Mouse (Mus musculus) cerebellum, adult 11-12 months (tissue): ENCODE results near the gene Tmem120b.

Experiments used
- DNase-seq: peaks from one replicate; pipeline ENCODE4 v3.0.0; 2022

Tmem120b gene

DNA sequence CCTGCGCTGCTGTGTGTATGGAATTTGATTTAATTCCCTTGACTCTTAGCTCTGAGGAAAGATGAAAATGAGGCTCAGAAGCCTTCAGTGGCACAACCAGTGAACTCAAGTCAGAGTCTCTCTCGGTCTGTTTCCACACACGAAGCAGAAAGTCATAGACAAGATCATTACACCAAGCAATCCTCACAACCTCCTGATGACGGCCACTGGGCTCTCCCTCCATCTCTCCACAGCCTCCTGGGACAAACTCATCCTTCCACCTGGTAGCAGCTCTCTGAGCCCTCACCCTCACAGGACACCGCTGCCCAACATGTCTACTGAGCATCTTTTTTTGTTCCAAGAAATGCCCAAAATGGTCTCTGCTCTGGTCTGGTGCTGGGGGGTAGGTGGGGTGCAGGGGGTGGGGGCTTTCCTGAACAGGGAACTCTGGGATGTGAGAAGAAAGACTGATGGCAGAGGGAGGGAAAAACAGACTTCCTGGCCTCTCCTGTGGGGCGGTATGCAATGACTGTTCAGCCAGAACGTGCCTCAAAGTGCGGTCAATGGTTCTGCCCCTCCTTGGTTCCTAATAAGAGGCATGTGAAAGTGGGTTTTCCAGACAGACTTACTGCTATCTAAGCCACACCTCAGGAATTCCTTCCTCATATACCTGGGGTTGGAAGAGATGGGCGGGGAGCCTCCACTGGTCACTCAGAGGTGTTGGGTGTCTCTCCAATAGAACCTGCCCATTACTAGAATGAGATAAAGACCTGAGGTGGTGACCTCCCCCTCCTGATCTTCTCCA lies 62.0 kb downstream of the Tmem120b start:
- DNase-seq: no peak

DNA sequence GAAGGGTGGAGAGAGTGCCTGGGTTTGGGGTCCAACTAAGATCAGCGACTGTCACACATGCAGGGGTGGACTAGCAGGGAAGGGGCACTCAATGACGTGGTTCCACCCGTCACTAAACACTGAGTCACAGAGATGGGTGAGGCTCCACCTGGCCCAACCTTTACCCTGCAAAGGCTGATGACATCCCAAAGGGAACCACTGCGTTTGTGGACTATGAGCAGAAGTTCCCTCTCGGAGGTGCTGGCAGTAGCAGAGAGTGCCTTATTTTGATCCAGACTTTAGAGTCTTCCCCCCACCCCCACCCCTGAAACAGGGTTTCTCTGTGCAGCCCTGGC lies 62.6 kb downstream of the Tmem120b start:
- no peak for DNase-seq

DNA sequence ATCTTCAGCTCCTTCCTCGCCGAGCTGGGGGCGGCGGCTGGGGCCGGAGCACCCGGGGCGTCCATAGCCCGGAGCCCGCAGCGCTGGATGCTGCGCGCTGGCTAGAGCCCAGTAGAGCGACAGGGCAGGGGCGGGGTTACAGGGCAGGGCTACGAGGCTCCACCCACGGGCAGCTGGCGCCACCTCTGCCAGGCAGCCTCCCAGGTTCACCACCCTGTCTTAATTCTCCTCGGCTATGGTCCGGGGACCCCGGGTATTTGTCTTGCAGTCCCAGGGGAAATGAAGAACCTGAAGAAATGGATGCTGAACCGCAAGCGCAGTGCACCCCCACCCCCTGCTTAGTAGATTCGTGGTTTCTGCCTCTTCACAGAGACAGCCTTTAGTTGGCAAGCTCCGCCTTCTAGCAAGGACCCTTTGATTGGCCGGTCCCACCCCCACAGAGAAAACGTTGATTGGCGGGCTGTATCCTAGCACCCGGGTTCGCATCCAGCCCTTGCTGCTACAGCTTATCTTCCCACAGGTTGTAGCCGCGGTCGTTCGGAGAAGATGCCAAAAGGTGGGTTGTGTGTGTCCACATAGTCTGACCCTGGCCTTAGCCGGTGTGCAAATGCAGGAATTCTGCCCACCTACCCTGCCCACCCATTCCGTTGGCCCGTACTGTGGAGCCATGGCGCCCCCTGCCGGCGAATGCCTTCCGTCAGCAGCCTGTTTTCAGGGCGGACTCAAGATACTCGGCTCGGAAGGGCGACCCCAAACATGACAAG lies 64.3 kb downstream of the Tmem120b start, which contains the start of gene Rhof:
TSS of gene Rhof (minus strand) at position 385 of the 764 bp plus-strand sequence.
- DNase-seq: peak; percentile 90

DNA sequence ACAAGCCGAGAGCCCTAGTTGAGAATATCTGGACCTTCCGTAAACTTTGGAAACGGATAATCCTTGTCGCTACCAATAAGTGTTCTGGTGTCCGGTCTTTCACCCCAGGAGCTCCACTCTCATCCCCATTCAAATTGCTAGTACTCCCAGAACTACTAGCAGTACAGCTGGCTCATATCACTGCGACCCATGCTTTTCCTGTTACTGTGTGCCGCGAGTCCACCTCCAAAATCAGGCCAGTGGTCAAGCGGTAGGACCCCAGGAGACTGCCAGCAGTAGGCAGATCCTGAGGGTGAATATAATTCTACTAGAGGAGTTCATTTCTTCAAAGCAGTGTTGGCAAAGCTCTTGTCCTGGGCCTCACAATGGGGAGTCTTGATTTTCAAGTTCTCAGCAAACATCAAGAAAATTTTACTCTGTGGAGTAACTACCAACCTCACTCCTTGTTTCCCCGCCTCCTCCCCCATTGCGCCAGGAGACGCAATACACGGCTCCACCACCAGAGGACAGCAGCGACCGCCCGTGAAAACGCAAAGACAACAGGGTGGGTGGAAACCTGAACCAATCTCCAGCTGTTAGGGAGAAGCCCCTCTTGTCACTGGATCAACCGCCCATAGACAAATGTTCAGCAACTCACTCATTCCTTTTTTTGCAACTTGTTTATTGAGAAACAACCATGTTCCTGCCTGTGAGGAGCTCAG lies 65.0 kb downstream of the Tmem120b start:
- DNase-seq: peak; percentile 84

DNA sequence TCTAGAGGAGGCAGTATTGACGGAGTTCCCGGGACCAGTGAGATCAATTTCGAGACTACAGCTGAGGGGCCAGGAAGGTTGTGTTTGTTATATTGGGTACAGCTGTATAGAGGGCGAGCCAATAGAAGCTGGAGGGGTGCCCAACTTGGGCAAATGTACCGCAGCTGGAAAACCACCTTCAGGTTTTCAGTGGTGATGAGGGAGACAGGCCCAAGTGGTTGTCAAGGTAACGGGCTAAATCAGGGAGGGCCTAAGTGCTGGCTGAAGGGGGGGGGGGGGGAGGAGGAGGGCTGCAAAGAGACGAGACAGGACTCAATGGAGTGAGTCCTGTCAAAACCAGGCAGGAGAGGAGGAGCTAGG lies 65.5 kb downstream of the Tmem120b start:
- DNase-seq: peak; percentile 72

DNA sequence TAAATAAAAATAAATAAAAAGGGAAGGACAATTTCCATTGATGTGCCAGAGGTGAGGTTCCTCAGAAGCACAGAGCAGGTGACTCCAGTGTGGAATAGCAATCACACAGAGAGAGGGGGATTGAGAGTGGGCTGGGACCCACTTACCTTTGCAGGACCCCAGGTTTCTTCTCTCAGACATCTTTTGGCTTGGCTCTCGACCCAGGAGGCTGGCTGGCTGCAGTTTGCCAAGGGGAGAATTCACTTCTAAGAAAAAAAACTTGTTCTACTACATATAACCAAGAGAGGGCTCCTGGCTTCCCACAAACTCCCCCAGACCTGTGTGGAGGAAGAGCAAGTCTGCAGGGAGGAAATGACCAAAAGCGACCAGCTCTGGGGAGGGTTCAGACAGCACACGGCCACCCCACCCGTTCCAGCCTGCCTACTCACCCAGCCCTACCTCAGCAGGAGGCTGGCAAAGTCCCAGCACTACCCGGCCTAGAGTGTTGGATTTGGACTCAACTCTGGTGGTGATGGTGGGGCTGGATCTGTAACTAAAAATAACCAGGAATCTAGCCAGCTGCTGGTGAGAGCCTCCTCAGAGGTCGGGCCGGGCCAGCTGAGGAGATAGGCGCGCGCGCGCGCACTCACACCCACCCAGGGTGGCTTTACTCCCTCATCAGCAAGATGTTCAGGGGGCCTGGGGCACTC lies 66.1 kb downstream of the Tmem120b start:
- peak; percentile 78 for DNase-seq

DNA sequence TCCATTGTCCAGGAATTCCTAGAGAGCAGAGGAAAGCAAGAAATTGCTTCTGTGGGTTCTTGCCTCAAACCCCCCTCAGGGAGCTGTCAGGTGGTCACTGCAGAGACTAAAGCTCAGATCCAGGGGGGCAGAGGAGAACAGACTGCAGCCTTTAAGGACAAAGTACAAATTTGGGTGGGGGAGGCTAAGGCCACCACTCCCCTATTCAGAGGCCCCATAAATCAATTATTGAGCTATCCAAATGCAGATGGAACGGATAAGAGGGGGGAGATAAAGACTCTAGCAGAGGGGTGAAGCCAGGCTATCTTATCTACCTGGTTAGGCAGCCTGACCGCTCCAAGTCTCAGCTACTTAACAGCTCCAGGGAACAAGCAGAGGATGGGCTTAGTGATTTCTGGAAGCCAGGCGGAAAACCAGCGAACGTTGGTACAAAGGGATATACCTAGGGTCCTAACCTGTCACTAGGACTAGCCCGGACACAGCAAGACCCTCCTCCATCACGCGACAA lies 66.7 kb downstream of the Tmem120b start:
- no peak for DNase-seq

DNA sequence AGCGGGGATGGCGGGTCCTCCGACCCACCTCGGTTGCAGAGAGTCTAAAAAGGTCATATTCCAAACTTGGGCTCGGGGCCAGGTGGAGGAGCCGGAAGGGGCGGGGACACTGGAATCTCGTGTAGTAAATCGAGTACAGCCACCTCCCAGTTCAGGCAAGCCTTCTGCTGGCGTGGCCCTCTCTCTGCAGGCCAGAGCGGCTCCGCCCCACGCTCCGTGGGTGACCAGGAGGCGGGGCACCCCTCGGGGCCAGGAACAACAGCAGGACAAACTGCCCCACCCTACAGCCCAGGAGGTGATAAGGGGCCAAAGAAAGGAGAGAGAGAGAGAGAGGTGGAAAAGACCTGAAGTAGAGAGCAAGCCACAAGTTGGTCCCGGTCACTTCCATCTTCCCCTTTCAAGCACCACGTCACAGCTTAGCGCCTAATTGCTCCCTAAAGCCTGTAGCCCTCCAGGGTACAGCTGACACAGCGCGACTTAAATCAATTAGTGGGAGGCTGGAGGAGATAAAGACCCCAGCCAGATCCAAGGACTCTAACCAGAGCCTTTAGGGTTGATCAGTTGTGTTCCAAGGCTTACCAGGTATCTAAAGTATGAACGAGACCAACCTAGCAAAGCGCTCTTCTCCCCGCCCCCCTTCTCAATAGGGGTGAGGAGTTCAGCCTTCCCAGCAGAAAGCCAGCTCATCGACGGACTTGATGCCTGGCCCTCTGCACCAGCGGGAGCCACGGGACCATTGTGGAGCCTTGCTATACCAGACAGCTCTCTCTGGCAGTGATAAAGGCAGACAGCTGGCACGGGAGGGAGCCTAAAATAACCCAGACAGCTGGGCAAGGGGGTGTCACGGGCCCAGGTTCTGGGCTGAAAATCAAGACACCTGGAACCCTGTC lies 67.5 kb downstream of the Tmem120b start:
- DNase-seq: peak; percentile 85

DNA sequence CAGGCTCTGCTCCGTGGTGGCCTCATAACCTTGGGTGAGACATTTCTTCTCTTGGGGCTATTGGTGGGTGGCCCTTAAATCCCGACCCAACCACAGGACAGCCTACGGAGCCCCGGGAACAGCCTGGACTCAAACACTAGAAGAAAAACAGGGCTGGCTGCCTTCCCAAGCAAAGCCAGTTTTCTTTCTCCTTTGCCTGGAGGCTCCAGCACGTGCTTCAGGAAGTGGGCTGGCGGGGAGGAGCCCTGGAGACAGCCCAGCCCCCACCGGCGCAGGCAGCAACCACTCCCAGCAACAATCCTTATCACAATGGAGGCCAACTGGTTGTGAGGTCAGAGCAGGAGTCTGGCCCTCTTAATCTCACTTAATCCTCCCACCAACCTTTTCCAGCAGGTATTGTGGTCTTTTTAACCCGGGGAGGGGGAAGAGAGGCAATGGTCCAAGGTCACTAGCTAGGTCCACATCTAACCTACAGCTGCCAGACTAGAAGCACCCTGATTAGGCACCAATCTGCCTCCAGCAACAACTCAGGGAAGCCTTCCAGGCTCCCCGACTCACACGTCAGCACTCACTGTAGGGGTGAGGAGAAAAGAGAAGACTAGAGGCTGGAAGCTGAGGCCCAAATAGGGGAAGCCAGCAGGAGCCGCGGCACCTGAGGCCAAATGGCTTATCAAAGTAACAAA lies 68.3 kb downstream of the Tmem120b start:
- peak; percentile 83 for DNase-seq

DNA sequence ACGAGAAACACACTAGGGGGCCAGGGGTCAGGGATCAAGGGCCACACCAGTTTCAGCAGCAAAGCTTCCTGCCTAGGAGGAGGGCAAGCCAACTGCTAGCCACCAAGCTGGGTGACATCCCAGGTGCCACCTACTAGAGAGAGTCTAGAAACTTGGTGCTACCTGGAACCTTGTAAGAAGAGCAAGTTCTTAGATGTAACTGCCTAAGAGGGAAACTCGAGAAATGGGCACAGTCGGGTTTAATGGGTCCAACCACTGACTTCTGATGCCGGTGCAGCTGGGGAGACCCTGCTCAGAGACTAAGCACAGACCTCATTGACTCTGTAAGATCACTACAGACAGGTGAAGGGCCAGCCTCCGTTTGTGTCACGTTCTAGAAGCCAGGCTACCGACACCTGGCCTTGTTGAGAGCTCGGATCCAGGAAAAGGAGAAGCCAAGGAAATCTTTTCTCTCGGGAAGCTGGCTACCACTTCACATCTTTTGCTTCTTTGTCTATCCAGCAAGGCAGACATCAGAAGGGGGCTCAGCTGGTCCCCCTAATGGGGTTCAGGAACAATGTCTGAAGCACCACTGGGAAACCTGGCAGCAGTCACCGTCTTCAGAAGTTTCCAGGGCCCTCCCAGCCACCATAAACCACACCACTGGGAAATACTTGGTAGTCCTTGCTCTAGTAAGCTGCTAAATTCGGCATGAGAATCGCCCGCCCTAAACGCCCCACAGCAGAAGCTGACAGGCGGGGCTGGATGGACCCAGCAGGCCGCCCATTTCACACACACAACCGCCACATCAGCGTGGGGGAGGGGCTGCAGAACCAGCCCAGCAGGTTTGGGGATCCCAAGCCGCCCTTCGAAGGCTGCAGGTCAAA lies 69.1 kb downstream of the Tmem120b start:
- peak; percentile 79 for DNase-seq

DNA sequence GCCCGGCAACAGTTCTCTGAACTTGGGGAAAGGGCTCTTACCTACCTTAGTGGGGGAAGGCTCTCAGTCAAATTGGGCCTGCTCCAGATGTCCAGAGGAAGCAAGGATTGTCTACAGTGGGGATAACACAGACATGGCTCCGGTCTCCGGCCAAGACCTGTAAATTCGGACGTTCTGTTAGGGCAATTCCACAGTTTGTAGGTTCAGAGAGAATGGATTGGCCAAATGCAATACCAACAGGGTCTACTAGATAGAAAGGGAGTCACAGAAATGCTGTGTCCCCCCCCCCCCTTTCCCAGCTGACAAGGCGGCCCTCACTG lies 69.7 kb downstream of the Tmem120b start:
- DNase-seq: no peak

DNA sequence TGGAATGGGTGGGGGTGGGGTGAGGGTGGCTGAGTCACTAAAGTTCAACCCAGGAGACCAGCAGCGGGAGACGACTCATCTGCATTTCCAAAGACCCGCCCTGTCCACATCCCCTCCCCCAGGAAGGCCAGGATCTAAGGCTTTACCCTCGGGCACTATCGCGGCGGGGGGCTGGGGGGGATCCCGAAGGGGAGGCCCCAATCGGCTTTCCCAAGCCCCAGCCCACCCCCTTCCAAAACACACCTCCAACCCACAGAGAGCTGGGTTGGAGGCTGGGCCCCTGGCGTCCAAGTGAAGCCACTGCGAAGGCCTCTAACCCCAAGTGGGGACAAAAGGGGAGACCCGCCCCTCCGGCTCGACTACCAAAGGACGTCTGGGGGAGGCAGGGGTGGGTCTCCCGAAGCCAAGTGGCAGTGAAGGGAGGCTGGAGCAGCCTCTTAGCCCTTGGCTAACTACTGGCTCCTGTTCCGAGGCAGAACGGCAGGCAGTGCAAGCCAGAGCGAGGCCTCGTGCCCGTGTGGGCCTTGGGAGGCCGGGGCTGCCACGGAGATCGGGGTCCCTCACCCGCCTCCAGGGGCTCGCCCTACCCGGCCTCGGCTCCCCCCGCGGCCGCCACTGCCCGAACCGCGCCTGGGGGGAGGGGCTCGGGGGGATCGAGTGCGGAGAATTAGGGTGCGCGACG lies 70.2 kb downstream of the Tmem120b start:
- peak; percentile 79 for DNase-seq

DNA sequence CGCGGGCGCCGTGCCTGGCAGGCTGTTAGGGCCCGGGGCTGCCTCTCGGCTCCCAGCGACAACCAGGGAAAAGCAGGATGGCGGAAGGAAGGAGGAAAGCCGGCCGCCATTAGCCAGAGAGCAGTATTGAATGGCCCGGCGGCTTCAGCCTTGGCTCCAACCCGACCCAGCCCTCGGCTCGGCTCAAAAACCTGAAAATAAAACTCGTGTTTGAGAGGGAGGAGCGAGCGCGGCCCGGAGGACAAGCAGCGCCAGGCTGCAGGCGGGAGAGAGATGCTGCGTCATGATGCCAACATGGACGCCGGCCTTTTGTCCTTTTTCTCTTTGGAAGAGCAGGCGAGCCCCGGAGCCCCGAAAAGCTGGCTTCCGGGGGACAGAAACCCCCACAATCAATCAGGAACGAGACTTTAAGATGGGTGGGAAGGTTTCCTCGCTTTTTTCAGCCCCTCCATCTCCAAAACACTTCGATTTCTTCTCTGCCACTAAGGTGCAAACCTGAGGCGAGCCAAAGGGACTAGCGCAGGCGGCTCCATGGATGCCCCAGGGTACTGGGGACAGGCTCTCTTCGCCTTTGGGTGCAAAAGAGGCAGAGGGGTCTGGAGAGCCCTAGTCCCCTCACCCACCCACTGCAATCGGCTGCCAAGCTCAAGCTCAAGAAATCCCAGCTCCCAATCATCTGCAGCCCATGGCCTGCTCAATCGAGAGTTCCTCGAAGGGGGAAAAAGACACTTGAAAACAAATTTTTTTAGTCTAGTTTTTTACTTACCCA lies 70.9 kb downstream of the Tmem120b start:
- peak; percentile 94 for DNase-seq

DNA sequence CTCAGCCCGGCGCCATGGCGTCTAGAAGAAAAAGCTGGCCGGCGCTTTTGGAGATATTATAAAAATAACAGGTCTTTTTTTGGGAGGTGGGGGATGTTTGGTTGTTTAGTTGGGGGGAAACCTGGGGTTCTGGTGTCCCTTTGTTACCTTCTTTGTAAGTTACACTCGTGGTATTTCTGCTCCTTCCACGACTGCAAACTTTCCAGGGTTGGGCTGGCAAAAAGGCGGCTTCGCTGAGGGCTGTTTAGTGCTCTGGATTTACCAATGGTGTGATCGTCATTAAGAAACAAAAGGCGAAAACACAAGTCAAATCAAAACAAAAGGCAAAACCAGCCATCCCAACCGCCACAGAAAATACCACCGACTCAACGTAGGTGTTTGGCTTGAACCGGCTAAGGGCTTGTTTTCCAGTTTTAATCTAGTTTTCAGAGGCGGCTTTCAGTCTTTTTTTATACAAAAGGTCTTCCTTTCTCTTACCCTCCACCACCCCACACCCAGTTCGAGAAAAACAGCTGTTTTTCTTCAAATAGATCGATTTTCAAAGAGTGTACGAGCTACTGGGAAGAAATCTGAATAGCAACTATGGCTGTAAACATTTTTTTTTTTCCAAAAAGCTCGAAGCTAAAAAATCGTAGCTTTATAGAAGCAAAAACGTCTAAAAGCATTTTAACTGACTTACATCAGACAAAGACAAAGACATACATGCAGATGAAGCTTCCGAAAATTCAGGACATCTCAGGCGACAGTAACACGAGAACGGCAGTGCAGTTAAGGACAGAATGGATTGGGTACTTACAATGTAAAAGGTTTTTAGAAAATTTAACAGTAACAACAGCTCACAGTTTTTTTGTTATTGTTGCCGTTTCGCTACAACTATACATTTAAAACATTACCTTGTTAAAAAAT lies 71.8 kb downstream of the Tmem120b start:
- peak; percentile 46 for DNase-seq

DNA sequence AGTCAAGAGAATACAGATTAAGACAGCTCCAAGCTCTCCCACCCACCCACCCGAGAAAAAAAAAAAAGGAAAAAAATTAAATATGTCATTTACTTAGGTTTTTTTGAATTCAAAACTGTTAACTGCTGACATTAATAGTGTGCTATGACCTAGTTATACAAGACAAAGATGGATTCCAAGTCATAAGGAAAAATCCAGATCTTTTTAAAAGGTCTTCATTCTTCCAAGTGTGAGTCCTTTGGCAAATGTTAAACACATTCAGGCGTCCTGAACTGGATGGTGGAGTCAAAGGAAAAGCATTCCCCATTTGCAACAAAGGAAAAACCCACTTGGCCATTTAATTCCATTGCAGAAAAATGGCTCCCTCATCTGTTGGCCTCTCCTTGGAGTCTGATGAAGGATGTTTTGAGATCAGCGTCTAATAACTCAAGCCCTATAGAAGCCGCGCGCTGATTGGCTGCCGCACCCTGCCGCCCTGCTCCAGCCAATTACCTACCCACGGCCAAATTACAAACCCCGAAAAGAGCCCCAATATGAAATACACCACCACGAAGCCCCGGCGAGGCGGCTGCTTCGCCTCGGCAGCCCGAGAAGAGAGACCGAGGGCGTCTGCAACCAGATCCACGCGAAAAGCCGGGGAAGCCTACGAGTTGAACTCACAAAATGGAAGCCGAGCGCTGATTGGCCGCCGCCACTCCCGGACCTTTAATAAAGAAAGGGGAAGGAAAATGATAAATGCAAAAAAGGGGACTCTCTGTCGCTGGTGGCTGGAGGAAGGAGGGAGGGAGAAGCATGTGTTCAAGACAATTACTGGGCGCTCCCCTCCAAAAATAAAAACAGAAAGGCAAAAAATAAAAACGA lies 72.7 kb downstream of the Tmem120b start:
- peak; percentile 95 for DNase-seq

DNA sequence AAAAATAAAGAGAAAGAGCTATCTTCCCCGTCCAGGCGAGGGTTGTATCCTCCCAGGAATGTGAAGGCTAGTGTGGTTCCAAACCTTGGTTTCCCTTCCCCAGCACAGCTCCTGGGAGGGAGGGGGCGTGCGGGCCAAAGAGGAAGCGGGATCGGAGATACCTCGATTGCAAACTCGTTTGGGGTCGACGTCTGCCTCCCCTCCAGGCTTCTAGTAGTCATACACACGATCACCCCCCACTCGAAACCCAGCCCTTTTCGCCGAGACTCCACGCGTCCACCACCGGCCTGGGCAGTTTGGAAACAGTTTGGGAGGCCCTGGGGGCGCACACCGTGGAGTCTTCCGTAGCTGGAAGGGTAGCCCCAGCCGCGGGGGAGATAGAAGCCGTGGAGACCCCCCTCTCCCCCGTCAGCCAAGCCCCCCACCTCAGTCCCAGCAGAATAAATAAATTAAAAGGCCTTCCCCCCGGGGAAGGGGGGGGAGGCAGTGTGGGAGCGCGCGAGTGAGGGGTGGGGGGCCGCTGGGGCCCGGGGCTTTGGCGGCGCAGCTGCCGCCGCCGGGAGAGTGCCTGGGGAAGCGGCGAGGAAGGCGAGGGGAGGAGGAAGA lies 73.4 kb downstream of the Tmem120b start:
- peak; percentile 77 for DNase-seq
